Mouse (Mus musculus) cerebellum, postnatal 25 days (tissue): ENCODE results near the gene Map10.

Experiments used
- DNase-seq, 2 experiments: peaks; one replicate each; pipeline ENCODE4 v3.0.0; 2021; ENCODE audit warnings: mixed read lengths in 2 of 2

The Map10 gene

GRCm38 (mm10) chr8:125670906-125671305 is 1.3 kb downstream of the Map10 start:
- no peak for DNase-seq

- DNase-seq, result no peak
Measured at GRCm38 (mm10) chr8:125671371-125671770, 1.8 kb downstream of the Map10 start.

- DNase-seq, result no peak
Measured at GRCm38 (mm10) chr8:125675796-125676195, 6.2 kb downstream of the Map10 start.

- DNase-seq, result no peak
Measured at GRCm38 (mm10) chr8:125677484-125677883, 7.9 kb downstream of the Map10 start.

- peak; percentile 37 to 51 for DNase-seq
Measured at GRCm38 (mm10) chr8:125678854-125679648, 9.4 kb downstream of the Map10 start.

GRCm38 (mm10) chr8:125680851-125681408 is 11.3 kb downstream of the Map10 start:
- DNase-seq, result no peak

- DNase-seq, result no peak
Measured at GRCm38 (mm10) chr8:125685216-125685760, 15.7 kb downstream of the Map10 start.

GRCm38 (mm10) chr8:125686221-125686865 is 16.7 kb downstream of the Map10 start:
- DNase-seq, result no peak

GRCm38 (mm10) chr8:125690166-125690915 is 20.7 kb downstream of the Map10 start:
- DNase-seq, result no peak

- no peak for DNase-seq
Measured at GRCm38 (mm10) chr8:125690961-125691360, 21.3 kb downstream of the Map10 start.

GRCm38 (mm10) chr8:125692447-125692846 is 22.8 kb downstream of the Map10 start:
- DNase-seq, result no peak

GRCm38 (mm10) chr8:125693197-125693596 is 23.6 kb downstream of the Map10 start:
- no peak for DNase-seq

GRCm38 (mm10) chr8:125695951-125696350 is 26.3 kb downstream of the Map10 start:
- no peak for DNase-seq

- no peak for DNase-seq
Measured at GRCm38 (mm10) chr8:125699391-125700025, 29.9 kb downstream of the Map10 start.

GRCm38 (mm10) chr8:125700407-125700806 is 30.8 kb downstream of the Map10 start:
- DNase-seq, result no peak

- no peak for DNase-seq
Measured at GRCm38 (mm10) chr8:125702868-125703473, 33.4 kb downstream of the Map10 start.

- DNase-seq, result no peak
Measured at GRCm38 (mm10) chr8:125704434-125704833, 34.8 kb downstream of the Map10 start.

GRCm38 (mm10) chr8:125705816-125706215 is 36.2 kb downstream of the Map10 start:
- no peak for DNase-seq

- DNase-seq, result no peak
Measured at GRCm38 (mm10) chr8:125709171-125709570, 39.6 kb downstream of the Map10 start.

GRCm38 (mm10) chr8:125711514-125711913 is 41.9 kb downstream of the Map10 start:
- DNase-seq, result no peak

- DNase-seq, result peak in 1 of 2 experiments; percentile 15
Measured at GRCm38 (mm10) chr8:125716211-125716610, 46.6 kb downstream of the Map10 start.

GRCm38 (mm10) chr8:125716613-125717012 is 47.0 kb downstream of the Map10 start:
- no peak for DNase-seq
